Mouse (Mus musculus): Measurements from ENCODE around the gene Pou1f1. TPM values are rescaled to one million over a fixed set of nuclear protein-coding genes. Genes with fewer than 3 reads are reported as not detected.

The Pou1f1 gene
- polyA plus RNA-seq (2015; fragmentation: Illumina TruSeq; extraction: RNeasy Lipid Tissue Mini Kit (QIAGEN cat#74804); ENCODE audit: low read depth, low replicate concordance) = not detected

GRCm38 (mm10) chr16:65520211-65520610 is at the start of gene Pou1f1:
Gene Pou1f1 (plus strand): TSS chr16:65520511.

GRCm38 (mm10) chr16:65561963-65562863 is 41.9 kb downstream of the Pou1f1 start, which contains the start of gene Chmp2b:
Gene Chmp2b (minus strand): TSS chr16:65562726.

Other genes with a start within 250 kb of the Pou1f1 start
- 81.5 TPM for gene Chmp2b, start 42.2 kb downstream of the Pou1f1 start, polyA plus RNA-seq (2015; fragmentation: Illumina TruSeq; extraction: RNeasy Lipid Tissue Mini Kit (QIAGEN cat#74804); ENCODE audit: low read depth, low replicate concordance)

Measured in brain, adult 10 weeks (tissue).